7 mouse cellular contexts compared by ENCODE assay signal in the genomic region with DNA sequence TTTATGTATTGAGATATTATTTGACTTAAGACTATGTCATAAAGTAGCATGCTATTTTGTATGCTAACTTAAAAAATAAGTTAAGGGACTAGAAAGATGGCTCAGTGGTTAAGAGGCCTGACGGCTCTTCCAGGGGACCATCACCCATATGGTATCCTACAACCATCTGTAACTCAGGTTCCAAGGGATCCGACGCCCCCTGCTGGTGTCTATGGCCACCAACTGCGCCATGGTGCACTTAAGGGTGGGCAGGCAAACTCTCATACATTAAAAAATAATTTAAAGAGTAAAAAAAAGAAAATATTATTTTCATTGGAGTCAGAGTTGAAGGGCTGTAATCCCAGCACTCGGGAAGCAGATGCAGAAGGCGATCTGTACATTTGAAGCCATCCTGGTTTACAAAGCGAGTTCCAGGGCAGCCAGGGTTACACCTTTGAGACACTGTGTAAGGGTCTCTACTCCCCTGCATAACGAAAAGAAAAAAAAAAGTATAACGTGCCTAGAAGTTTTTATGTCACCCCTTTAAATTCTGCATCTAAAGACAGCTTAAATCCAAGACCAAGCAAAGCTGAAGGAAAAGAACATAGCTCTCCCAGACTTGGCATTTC. TPM values are rescaled to one million over a fixed set of nuclear protein-coding genes. Genes with fewer than 3 reads are reported as not detected.
DNase-seq lines count a peak whose midpoint lies in the region; ATAC-seq and TF ChIP-seq lines count a peak whose summit lies in the region.

No protein-coding gene starts in this region.

- no peak overlapping the region for H3K27ac ChIP-seq in cortical plate, adult 2 months (ENCODE audit: insufficient read depth, low read length)
- no peak overlapping the region for H3K27ac ChIP-seq in hindbrain, embryonic 13.5 days
- H3K27ac ChIP-seq in macrophage: no peak overlapping the region

- peak overlapping the region; percentile 82 for H3K4me2 ChIP-seq in hindbrain, embryonic 13.5 days

- WGBS in hindbrain, embryonic 13.5 days: 20% methylated on average over 9 of the region's 9 CpGs
- WGBS in macrophage (ENCODE audit: missing documents): 30% methylated on average over 9 of the region's 9 CpGs

- H3K9ac ChIP-seq in hindbrain, embryonic 13.5 days: no peak overlapping the region

- no peaks in the 10 kb centered on the region for H3K36me3 ChIP-seq in hindbrain, embryonic 13.5 days
- H3K36me3 ChIP-seq in macrophage (ENCODE audit: inconsistent target): no peaks in the 10 kb centered on the region

- peak; percentile 38 for ATAC-seq in hindbrain, embryonic 13.5 days (ENCODE audit: low FRiP score)

- peaks cover 1% of the 10 kb centered on the region; the same call in 1 of the 2 replicates for H3K4me1 ChIP-seq in cortical plate, adult 2 months (ENCODE audit: control insufficient read depth, insufficient read depth, low read length)
- H3K4me1 ChIP-seq in hindbrain, embryonic 13.5 days (replicated peaks): peaks cover 34% of the 10 kb centered on the region

- peaks cover 43% of the 10 kb centered on the region for H3K79me2 ChIP-seq in macrophage (ENCODE audit: inconsistent target)

- no peak for TF ChIP-seq POLR2A in cortical plate, adult 2 months (IDR thresholded peaks at IDR 0.05; ENCODE audit: extremely low read depth, insufficient read depth, low read length)

- H3K9me3 ChIP-seq in hindbrain, embryonic 13.5 days: no peaks in the 10 kb centered on the region

- H3K4me3 ChIP-seq in cortical plate, adult 2 months (ENCODE audit: insufficient read depth, low read length): peak overlapping the region; percentile 69; the same call in 1 of the 2 replicates
- H3K4me3 ChIP-seq in hindbrain, embryonic 13.5 days: peak overlapping the region; percentile 73
- H3K4me3 ChIP-seq in macrophage (ENCODE audit: inconsistent target): peak overlapping the region; percentile 86; the same call in 1 of the 2 replicates

- peak; percentile 38 to 71 for DNase-seq in spleen, postnatal 4 days (ENCODE audit: low spot score in 2 of 2)
- no peak for DNase-seq in spleen, postnatal 36 days (ENCODE audit: low spot score in 2 of 2)
- peak; percentile 54 to 55 for DNase-seq in thymus, postnatal 36 days
- DNase-seq in c-Kit-positive CD71-positive TER-119-positive erythroid progenitor cells, embryonic 14.5 days (ENCODE audit: low spot score): no peak

- H3K27me3 ChIP-seq in hindbrain, embryonic 13.5 days: no peaks in the 10 kb centered on the region

- peak; percentile 16; the same call in 1 of the 2 replicates for TF ChIP-seq CTCF in cortical plate, adult 2 months (IDR thresholded peaks at IDR 0.05; ENCODE audit: extremely low read depth, insufficient read depth, low read length)

RNA-seq across cellular contexts. Expression of gene Mocs1, which starts 0.4 kb away (rescaled TPM):
- polyA plus RNA-seq in cortical plate, adult 2 months (2012; rRNA removed): 8.0 and 8.2 TPM in 2 replicates
- 3.5 and 4.2 TPM in 2 replicates for polyA plus RNA-seq in hindbrain, embryonic 13.5 days (2015; fragmentation: Nextera tagmentation; extraction: Ambion mirVana)
- total RNA-seq in macrophage (2018; cell fraction: chromatin; rRNA removed): 100 to 1,000 TPM in 10 of 26 experiments, 10 to 100 TPM in 16; 37.1 to 180 (median 76.9) TPM
- 10 to 100 TPM; 18.5 to 64.8 (median 35.4) TPM for total RNA-seq in macrophage (2018; cell fraction: cytosol; rRNA removed)
- 100 to 1,000 TPM in 6 of 26 experiments, 10 to 100 TPM in 20; 28.6 to 125 (median 67.3) TPM for total RNA-seq in macrophage (2018; cell fraction: nucleus; rRNA removed)
- 16.9 to 23.8 TPM (median 19.3 TPM) in 3 replicates for polyA plus RNA-seq in macrophage (2018)

Comparison
In these comparisons a context has a peak if more than half of its experiments do, and no peak if none do; other contexts are left out.
1. DNase-seq: peak in spleen, postnatal 4 days (2 of 2) and thymus, postnatal 36 days (2 of 2); none in spleen, postnatal 36 days (0 of 2) and c-Kit-positive CD71-positive TER-119-positive erythroid progenitor cells, embryonic 14.5 days (single experiment).
2. Peak in every context shown above with its lines, with median percentiles within 50 percentile points of each other: H3K4me3 ChIP-seq.